Mouse (Mus musculus): ENCODE data around the gene Dcp1b. TPM values are rescaled to one million over a fixed set of nuclear protein-coding genes. Genes with fewer than 3 reads are reported as not detected.

The Dcp1b gene
- polyA plus RNA-seq, 1 experiment from 2014 or later: 9.4 TPM

DNA sequence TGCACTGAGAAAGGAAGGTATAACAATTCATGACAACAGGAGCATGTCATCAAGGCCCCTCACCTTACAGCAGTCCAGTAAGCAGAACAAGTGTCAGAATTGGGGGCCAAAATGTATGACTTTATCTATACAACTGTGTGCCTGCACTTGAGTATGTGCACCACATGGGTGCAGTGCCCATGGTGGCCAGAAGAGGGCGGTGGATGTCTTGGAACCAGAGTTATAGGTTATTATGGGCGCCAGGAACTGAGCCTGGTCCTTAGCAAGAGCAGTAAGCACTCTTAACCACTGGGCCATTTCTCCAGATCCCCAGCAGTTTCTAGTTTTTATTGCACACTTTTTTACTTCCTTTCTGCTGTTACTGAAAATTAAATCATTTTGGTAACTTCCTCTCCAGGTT, 71.0 kb downstream of the Dcp1b start:
- Histone ChIP-seq H3K36me3 (ENCODE audit: insufficient read depth, low read length) (no peaks in the 10 kb centered on the region), H3K4me3 (replicated peaks; ENCODE audit: low read depth, low read length) (no peak overlapping the region), H3K27ac (no peak overlapping the region), H3K4me2 (ENCODE audit: low read length) (no peak overlapping the region), H3K4me1 (replicated peaks; ENCODE audit: insufficient read depth, low read length) (no peaks in the 10 kb centered on the region), H3K27me3 (ENCODE audit: insufficient read depth, low read length) (no peaks in the 10 kb centered on the region), H3K9ac (ENCODE audit: low read depth, low read length) (no peak overlapping the region), H3K9me3 (replicated peaks; ENCODE audit: low read length) (no peaks in the 10 kb centered on the region)
- DNase-seq (ENCODE audit: low spot score) (no peak), ATAC-seq (replicated peaks; ENCODE audit: low FRiP score, low read depth) (no peak)
- peak; percentile 13; the same call in 1 of the 2 replicates for TF ChIP-seq CTCF (IDR thresholded peaks at IDR 0.05; ENCODE audit: low read depth)
- 55% methylated on average over 2 of the region's 2 CpGs for WGBS

DNA sequence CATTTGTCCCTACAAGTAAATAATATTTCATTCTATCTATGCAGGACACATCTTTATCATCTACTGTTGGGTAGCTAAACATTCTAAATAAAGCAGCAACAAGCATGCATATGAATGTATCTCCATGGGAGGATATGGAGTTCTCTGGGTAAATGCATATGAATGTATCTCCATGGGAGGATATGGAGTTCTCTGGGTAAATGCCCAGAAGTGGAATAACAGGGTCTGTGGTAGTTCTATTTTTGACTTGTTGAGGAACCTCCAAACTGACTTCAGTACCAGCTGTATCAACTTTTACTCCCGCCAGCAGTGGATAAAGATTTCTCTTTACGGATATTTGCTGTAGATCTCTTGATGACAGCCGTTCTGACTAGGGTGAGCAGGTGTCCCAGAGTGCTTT, 73.5 kb downstream of the Dcp1b start:
- H3K27ac ChIP-seq: no peak overlapping the region
- TF ChIP-seq CTCF (IDR thresholded peaks at IDR 0.05; ENCODE audit: low read depth): no peak
- 81% methylated on average over 3 of the region's 3 CpGs for WGBS
- no peak for ATAC-seq (replicated peaks; ENCODE audit: low FRiP score, low read depth)
- no peaks in the 10 kb centered on the region for H3K27me3 ChIP-seq (ENCODE audit: insufficient read depth, low read length)
- no peak overlapping the region for H3K9ac ChIP-seq (ENCODE audit: low read depth, low read length)
- H3K36me3 ChIP-seq (ENCODE audit: insufficient read depth, low read length): no peaks in the 10 kb centered on the region
- no peak for DNase-seq (ENCODE audit: low spot score)
- H3K4me1 ChIP-seq (replicated peaks; ENCODE audit: insufficient read depth, low read length): no peaks in the 10 kb centered on the region
- H3K4me3 ChIP-seq (replicated peaks; ENCODE audit: low read depth, low read length): no peak overlapping the region
- no peak overlapping the region for H3K4me2 ChIP-seq (ENCODE audit: low read length)
- H3K9me3 ChIP-seq (replicated peaks; ENCODE audit: low read length): no peaks in the 10 kb centered on the region

DNA sequence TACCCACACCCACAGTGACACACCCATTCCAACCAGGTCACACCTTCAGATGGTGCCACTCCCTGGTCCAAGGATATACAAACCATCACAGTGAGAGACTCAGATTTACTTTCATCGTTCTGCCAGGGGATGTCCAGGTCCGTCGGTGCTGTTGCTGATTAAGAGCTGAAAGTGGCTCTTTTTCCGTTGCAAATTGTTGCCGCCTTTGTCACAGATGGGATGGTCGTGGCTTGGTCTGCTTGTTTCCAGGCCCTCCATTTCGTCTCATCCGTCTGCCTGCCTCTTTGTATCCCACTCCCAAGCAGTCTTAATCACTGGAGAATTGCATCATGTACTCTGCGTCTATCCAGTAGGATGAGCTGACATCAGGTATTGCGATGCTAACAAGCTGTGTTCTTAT, 74.7 kb downstream of the Dcp1b start:
- no peak overlapping the region for H3K4me3 ChIP-seq (replicated peaks; ENCODE audit: low read depth, low read length)
- no peak for ATAC-seq (replicated peaks; ENCODE audit: low FRiP score, low read depth)
- 89% methylated on average over 10 of the region's 10 CpGs for WGBS
- H3K36me3 ChIP-seq (ENCODE audit: insufficient read depth, low read length): no peaks in the 10 kb centered on the region
- H3K27me3 ChIP-seq (ENCODE audit: insufficient read depth, low read length): no peaks in the 10 kb centered on the region
- H3K27ac ChIP-seq: no peak overlapping the region
- DNase-seq (ENCODE audit: low spot score): no peak
- no peak overlapping the region for H3K9ac ChIP-seq (ENCODE audit: low read depth, low read length)
- TF ChIP-seq CTCF (IDR thresholded peaks at IDR 0.05; ENCODE audit: low read depth): no peak
- no peaks in the 10 kb centered on the region for H3K9me3 ChIP-seq (replicated peaks; ENCODE audit: low read length)
- no peak overlapping the region for H3K4me2 ChIP-seq (ENCODE audit: low read length)
- no peaks in the 10 kb centered on the region for H3K4me1 ChIP-seq (replicated peaks; ENCODE audit: insufficient read depth, low read length)

DNA sequence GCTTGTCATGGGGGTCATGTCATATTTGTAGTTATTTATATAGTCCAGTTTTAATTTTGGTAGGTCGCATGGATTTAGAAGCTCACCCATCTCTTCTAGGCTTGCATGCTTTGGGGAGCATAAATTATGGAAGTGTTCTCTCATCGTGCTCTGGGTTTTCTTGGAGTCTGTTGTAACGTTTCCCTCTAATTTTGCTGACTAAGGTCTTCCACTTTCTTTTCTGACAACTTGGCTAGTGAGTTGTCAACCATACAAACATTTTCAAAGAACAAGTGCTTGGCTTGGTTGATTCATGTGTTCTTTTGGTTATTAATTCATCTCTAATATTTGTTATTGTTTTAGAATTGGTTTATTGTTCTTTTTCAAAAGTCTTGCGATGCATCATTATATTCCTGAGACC, 76.7 kb downstream of the Dcp1b start:
- H3K27me3 ChIP-seq (ENCODE audit: insufficient read depth, low read length): no peaks in the 10 kb centered on the region
- DNase-seq (ENCODE audit: low spot score) (no peak), ATAC-seq (replicated peaks; ENCODE audit: low FRiP score, low read depth) (no peak)
- H3K9ac ChIP-seq (ENCODE audit: low read depth, low read length): no peak overlapping the region
- H3K9me3 ChIP-seq (replicated peaks; ENCODE audit: low read length): no peaks in the 10 kb centered on the region
- no peaks in the 10 kb centered on the region for H3K36me3 ChIP-seq (ENCODE audit: insufficient read depth, low read length)
- no peak overlapping the region for H3K4me3 ChIP-seq (replicated peaks; ENCODE audit: low read depth, low read length)
- no peak overlapping the region for H3K27ac ChIP-seq
- 66% methylated on average over 4 of the region's 4 CpGs for WGBS
- no peaks in the 10 kb centered on the region for H3K4me1 ChIP-seq (replicated peaks; ENCODE audit: insufficient read depth, low read length)
- no peak for TF ChIP-seq CTCF (IDR thresholded peaks at IDR 0.05; ENCODE audit: low read depth)
- H3K4me2 ChIP-seq (ENCODE audit: low read length): no peak overlapping the region

Other genes with a start within 250 kb of the Dcp1b start
- 1.1 and 1.3 TPM in 2 replicates for gene Cacna1c, start 21.2 kb downstream of the Dcp1b start, polyA plus RNA-seq (2015; fragmentation: Nextera tagmentation; extraction: Ambion mirVana)
- not detected in 2 replicates for gene Cacna2d4, start 61.3 kb downstream of the Dcp1b start, polyA plus RNA-seq (2015; fragmentation: Nextera tagmentation; extraction: Ambion mirVana)
- 0.23 and 0.25 TPM in 2 replicates for gene Lrtm2, start 155.5 kb downstream of the Dcp1b start, polyA plus RNA-seq (2015; fragmentation: Nextera tagmentation; extraction: Ambion mirVana)
- 43.3 and 47.3 TPM in 2 replicates for gene Adipor2, start 242.5 kb downstream of the Dcp1b start, polyA plus RNA-seq (2015; fragmentation: Nextera tagmentation; extraction: Ambion mirVana)